Mouse (Mus musculus): Measurements from ENCODE around the gene Cnpy1. TPM values are rescaled to one million over a fixed set of nuclear protein-coding genes. Genes with fewer than 3 reads are reported as not detected.

Gene Cnpy1
- polyA plus RNA-seq, 1 experiment = 2.0 TPM

GRCm38 (mm10) chr5:28207043-28207442 is 38.6 kb downstream of the Cnpy1 start:
- H3K27ac ChIP-seq (ENCODE audit: insufficient read depth, low read depth, low read length) = no peak overlapping the region
- peaks cover 31% of the 10 kb centered on the region for H3K27me3 ChIP-seq (ENCODE audit: control insufficient read depth, insufficient read depth, low read length)
- no peaks in the 10 kb centered on the region for H3K36me3 ChIP-seq (ENCODE audit: control insufficient read depth, insufficient read depth, low read length)
- peaks cover 2% of the 10 kb centered on the region; the same call in 1 of the 2 replicates for H3K4me1 ChIP-seq (ENCODE audit: control insufficient read depth, insufficient read depth, insufficient read length, low read length)
- no peak overlapping the region for H3K4me3 ChIP-seq (ENCODE audit: low read depth, low read length)
- WGBS = 65% methylated on average over 4 of the region's 4 CpGs
- no peak for TF ChIP-seq POLR2A (IDR thresholded peaks at IDR 0.05; ENCODE audit: low read depth, low read length)
- no peak for TF ChIP-seq CTCF (IDR thresholded peaks at IDR 0.05; ENCODE audit: extremely low read depth, insufficient read length, insufficient replicate concordance, low read depth, low read length)

- H3K4me3 ChIP-seq (ENCODE audit: low read depth, low read length) = no peak overlapping the region
- 36% methylated on average over 4 of the region's 4 CpGs for WGBS
- H3K4me1 ChIP-seq (ENCODE audit: control insufficient read depth, insufficient read depth, insufficient read length, low read length) = peaks cover 2% of the 10 kb centered on the region; the same call in 1 of the 2 replicates
- H3K27me3 ChIP-seq (ENCODE audit: control insufficient read depth, insufficient read depth, low read length) = peaks cover 25% of the 10 kb centered on the region
- no peak overlapping the region for H3K27ac ChIP-seq (ENCODE audit: insufficient read depth, low read depth, low read length)
- H3K36me3 ChIP-seq (ENCODE audit: control insufficient read depth, insufficient read depth, low read length) = no peaks in the 10 kb centered on the region
- TF ChIP-seq CTCF (IDR thresholded peaks at IDR 0.05; ENCODE audit: extremely low read depth, insufficient read length, insufficient replicate concordance, low read depth, low read length) = no peak
- no peak for TF ChIP-seq POLR2A (IDR thresholded peaks at IDR 0.05; ENCODE audit: low read depth, low read length)
These were observed 39.2 kb downstream of the Cnpy1 start for GRCm38 (mm10) chr5:28206448-28206847.

GRCm38 (mm10) chr5:28204678-28205077 is 40.9 kb downstream of the Cnpy1 start:
- TF ChIP-seq POLR2A (IDR thresholded peaks at IDR 0.05; ENCODE audit: low read depth, low read length) (no peak), CTCF (IDR thresholded peaks at IDR 0.05; ENCODE audit: extremely low read depth, insufficient read length, insufficient replicate concordance, low read depth, low read length) (no peak)
- WGBS = 37% methylated on average over 2 of the region's 2 CpGs
- Histone ChIP-seq H3K4me1 (ENCODE audit: control insufficient read depth, insufficient read depth, insufficient read length, low read length) (no peaks in the 10 kb centered on the region; the same call in 1 of the 2 replicates), H3K4me3 (ENCODE audit: low read depth, low read length) (no peak overlapping the region), H3K36me3 (ENCODE audit: control insufficient read depth, insufficient read depth, low read length) (no peaks in the 10 kb centered on the region), H3K27ac (ENCODE audit: insufficient read depth, low read depth, low read length) (no peak overlapping the region), H3K27me3 (ENCODE audit: control insufficient read depth, insufficient read depth, low read length) (peaks cover 11% of the 10 kb centered on the region)

- Histone ChIP-seq H3K27me3 (ENCODE audit: control insufficient read depth, insufficient read depth, low read length) (peaks cover 6% of the 10 kb centered on the region; the same call in 1 of the 2 replicates), H3K27ac (ENCODE audit: insufficient read depth, low read depth, low read length) (no peak overlapping the region), H3K36me3 (ENCODE audit: control insufficient read depth, insufficient read depth, low read length) (no peaks in the 10 kb centered on the region), H3K4me1 (ENCODE audit: control insufficient read depth, insufficient read depth, insufficient read length, low read length) (no peaks in the 10 kb centered on the region), H3K4me3 (ENCODE audit: low read depth, low read length) (no peak overlapping the region)
- TF ChIP-seq POLR2A (IDR thresholded peaks at IDR 0.05; ENCODE audit: low read depth, low read length) = no peak
- 60% methylated on average over 6 of the region's 6 CpGs for WGBS
These were observed 42.5 kb downstream of the Cnpy1 start for GRCm38 (mm10) chr5:28203086-28203485.

- H3K27me3 ChIP-seq (ENCODE audit: control insufficient read depth, insufficient read depth, low read length) = no peaks in the 10 kb centered on the region
- WGBS = 39% methylated on average over 7 of the region's 7 CpGs
These were observed 46.3 kb downstream of the Cnpy1 start for GRCm38 (mm10) chr5:28199089-28199873.

GRCm38 (mm10) chr5:28195473-28195872 is 50.1 kb downstream of the Cnpy1 start:
- no peaks in the 10 kb centered on the region for H3K4me1 ChIP-seq (ENCODE audit: control insufficient read depth, insufficient read depth, insufficient read length, low read length)
- H3K27me3 ChIP-seq (ENCODE audit: control insufficient read depth, insufficient read depth, low read length) = no peaks in the 10 kb centered on the region
- 38% methylated on average over 2 of the region's 2 CpGs for WGBS
- TF ChIP-seq POLR2A (IDR thresholded peaks at IDR 0.05; ENCODE audit: low read depth, low read length) (no peak), CTCF (IDR thresholded peaks at IDR 0.05; ENCODE audit: extremely low read depth, insufficient read length, insufficient replicate concordance, low read depth, low read length) (no peak)
- no peak overlapping the region for H3K4me3 ChIP-seq (ENCODE audit: low read depth, low read length)
- H3K27ac ChIP-seq (ENCODE audit: insufficient read depth, low read depth, low read length) = no peak overlapping the region
- no peaks in the 10 kb centered on the region for H3K36me3 ChIP-seq (ENCODE audit: control insufficient read depth, insufficient read depth, low read length)

More at GRCm38 (mm10) chr5:28199089-28199873, 46.3 kb downstream of the Cnpy1 start:
- Histone ChIP-seq H3K4me1 (ENCODE audit: control insufficient read depth, insufficient read depth, insufficient read length, low read length) (no peaks in the 10 kb centered on the region), H3K27ac (ENCODE audit: insufficient read depth, low read depth, low read length) (no peak overlapping the region), H3K4me3 (ENCODE audit: low read depth, low read length) (no peak overlapping the region), H3K36me3 (ENCODE audit: control insufficient read depth, insufficient read depth, low read length) (no peaks in the 10 kb centered on the region)
- TF ChIP-seq CTCF (IDR thresholded peaks at IDR 0.05; ENCODE audit: extremely low read depth, insufficient read length, insufficient replicate concordance, low read depth, low read length) (no peak), POLR2A (IDR thresholded peaks at IDR 0.05; ENCODE audit: low read depth, low read length) (no peak)

GRCm38 (mm10) chr5:28192099-28192454 is 53.5 kb downstream of the Cnpy1 start:
- Histone ChIP-seq H3K4me3 (ENCODE audit: low read depth, low read length) (no peak overlapping the region), H3K36me3 (ENCODE audit: control insufficient read depth, insufficient read depth, low read length) (no peaks in the 10 kb centered on the region), H3K27ac (ENCODE audit: insufficient read depth, low read depth, low read length) (no peak overlapping the region), H3K27me3 (ENCODE audit: control insufficient read depth, insufficient read depth, low read length) (no peaks in the 10 kb centered on the region), H3K4me1 (ENCODE audit: control insufficient read depth, insufficient read depth, insufficient read length, low read length) (no peaks in the 10 kb centered on the region)
- WGBS = 51% methylated on average over 4 of the region's 4 CpGs
- TF ChIP-seq POLR2A (IDR thresholded peaks at IDR 0.05; ENCODE audit: low read depth, low read length) = no peak
- no peak for TF ChIP-seq CTCF (IDR thresholded peaks at IDR 0.05; ENCODE audit: extremely low read depth, insufficient read length, insufficient replicate concordance, low read depth, low read length)
